Mouse (Mus musculus) layer of hippocampus, postnatal 36 days (tissue): Measurements from ENCODE around the gene Defa21. TPM values are rescaled to one million over a fixed set of nuclear protein-coding genes. Genes with fewer than 3 reads are reported as not detected.
"Not testable (repeated sequence)": the region's sequence is repeated elsewhere in the genome, so short reads cannot be mapped to it uniquely, and the experiment has no call there.

Experiments used
- DNase-seq, 2 experiments: peaks; one replicate each; pipeline ENCODE4 v3.0.0; 2022
- total RNA-seq, 2 experiments: library from RNA; stranded (reverse); gene quantifications; 2 replicates each; pipeline ENCODE4 v1.2.3; 2021

The Defa21 gene
- total RNA-seq: not detected

GRCm38 (mm10) chr8:21025245-21025644 lies at the start of gene Defa21:
Gene Defa21 (plus strand): TSS chr8:21025545.
- not testable (repeated sequence) for DNase-seq

GRCm38 (mm10) chr8:20979846-20980245 lies 45.5 kb upstream of the Defa21 start:
- DNase-seq: no peak

- not testable (repeated sequence) for DNase-seq
Measured at GRCm38 (mm10) chr8:20994042-20994441, 31.3 kb upstream of the Defa21 start.

- DNase-seq: no peak
Measured at GRCm38 (mm10) chr8:20996776-20997175, 28.6 kb upstream of the Defa21 start.

- DNase-seq: no peak
Measured at GRCm38 (mm10) chr8:20997291-20997690, 28.1 kb upstream of the Defa21 start.

GRCm38 (mm10) chr8:21001171-21001570 lies 24.2 kb upstream of the Defa21 start:
- DNase-seq: no peak

- DNase-seq: no peak
Measured at GRCm38 (mm10) chr8:21006801-21007200, 18.5 kb upstream of the Defa21 start.

- DNase-seq: not testable (repeated sequence)
Measured at GRCm38 (mm10) chr8:21008578-21008977, 16.8 kb upstream of the Defa21 start.

GRCm38 (mm10) chr8:21010548-21010947 lies 14.8 kb upstream of the Defa21 start:
- DNase-seq: not testable (repeated sequence)

GRCm38 (mm10) chr8:21054747-21055146 lies 29.4 kb downstream of the Defa21 start, which contains the start of gene Defa23:
Gene Defa23 (plus strand): TSS chr8:21055047.
- DNase-seq: not testable (repeated sequence)

- DNase-seq: not testable (repeated sequence)
Measured at GRCm38 (mm10) chr8:21064738-21065137, 39.4 kb downstream of the Defa21 start, which contains the start of gene Defa35. Gene Defa35 (plus strand): TSS chr8:21065038.

Other genes with a start within 250 kb of the Defa21 start
- gene Defb33, start 132.9 kb upstream of the Defa21 start, total RNA-seq: not detected
- gene Gm15056, start 122.9 kb upstream of the Defa21 start, total RNA-seq: not detected
- not detected for gene Gm6040, start 103.5 kb upstream of the Defa21 start, total RNA-seq
- gene AY761185, start 80.8 kb upstream of the Defa21 start, total RNA-seq: not detected
- gene Defa23, start 29.5 kb downstream of the Defa21 start, total RNA-seq: not detected
- gene Defa35, start 39.5 kb downstream of the Defa21 start, total RNA-seq: not detected
- gene Defa25, start 58.9 kb downstream of the Defa21 start, total RNA-seq: not detected
- gene Gm14851, start 70.5 kb downstream of the Defa21 start, total RNA-seq: not detected
- gene Defa30, start 109.1 kb downstream of the Defa21 start, total RNA-seq: not detected
- not detected for gene Defa22, start 136.7 kb downstream of the Defa21 start, total RNA-seq
- not detected for gene Defa31, start 166.1 kb downstream of the Defa21 start, total RNA-seq
- gene Gm15293, start 176.0 kb downstream of the Defa21 start, total RNA-seq: not detected
- not detected for gene Gm15292, start 224.2 kb downstream of the Defa21 start, total RNA-seq